31 mouse cellular contexts compared by ENCODE assay signal in genomic region chr3:93813341-93813740, GRCm38 (mm10). TPM values are rescaled to one million over a fixed set of nuclear protein-coding genes. Genes with fewer than 3 reads are reported as not detected.
DNase-seq lines count a peak whose midpoint lies in the region; ATAC-seq and TF ChIP-seq lines count a peak whose summit lies in the region.
"Not testable (repeated sequence)": the region's sequence is repeated elsewhere in the genome, so short reads cannot be mapped to it uniquely, and the experiment has no call there.
"Had no signal": no experiment of that assay in that cellular context is flagged by ENCODE, and none has a peak within 500 bp of the region (broad histone marks: within the 10 kb centered on the region; RNA-seq: fewer than 3 reads in every experiment).

No protein-coding gene starts in this region.

- H3K79me2 ChIP-seq in CH12.LX (replicated peaks; ENCODE audit: control insufficient read depth, extremely low read depth, insufficient read depth, poor library complexity, severe bottlenecking); MEL (ENCODE audit: control insufficient read depth, insufficient read depth, low read length, poor library complexity): not testable (repeated sequence)

- H3K27ac ChIP-seq in CH12.LX (ENCODE audit: insufficient read depth, low read depth); MEL (ENCODE audit: control insufficient read depth, low read depth, low read length); hindbrain, embryonic 13.5 days; intestine, embryonic 16.5 days (ENCODE audit: low read length); kidney, postnatal 0 days; midbrain, embryonic 16.5 days (ENCODE audit: low read length): not testable (repeated sequence)

- TF ChIP-seq EP300 in CH12.LX (IDR thresholded peaks at IDR 0.05; ENCODE audit: low read length); MEL (IDR thresholded peaks at IDR 0.05; ENCODE audit: low read depth in 1 of 2, low read length in 2 of 2): not testable (repeated sequence)

- H3K27me3 ChIP-seq in CH12.LX (replicated peaks); MEL (ENCODE audit: control insufficient read depth in 1 of 2, insufficient read depth in 2 of 2, low read length in 2 of 2); hindbrain, embryonic 13.5 days; intestine, embryonic 16.5 days (replicated peaks; ENCODE audit: control insufficient read depth, insufficient read depth, low read length); kidney, postnatal 0 days (ENCODE audit: insufficient read depth, low read length); midbrain, embryonic 16.5 days (ENCODE audit: control insufficient read depth, insufficient read depth, low read depth, low read length): not testable (repeated sequence)

- not testable (repeated sequence) for H3K36me3 ChIP-seq in CH12.LX (replicated peaks in 1 of 2; ENCODE audit: control insufficient read depth in 1 of 2, insufficient read depth in 1 of 2, low read length in 1 of 2); MEL (ENCODE audit: control insufficient read depth in 1 of 2, insufficient read depth in 2 of 2, low read length in 2 of 2); hindbrain, embryonic 13.5 days; intestine, embryonic 16.5 days (ENCODE audit: control insufficient read depth, insufficient read depth, low read length); kidney, postnatal 0 days (ENCODE audit: insufficient read depth, low read length); midbrain, embryonic 16.5 days (ENCODE audit: control insufficient read depth, insufficient read depth, low read length)

- not testable (repeated sequence) for H3K9ac ChIP-seq in CH12.LX (ENCODE audit: insufficient read depth, low read depth); MEL (ENCODE audit: control insufficient read depth, low read depth, low read length, poor library complexity, severe bottlenecking); hindbrain, embryonic 13.5 days; intestine, embryonic 16.5 days (ENCODE audit: low read depth, low read length); kidney, postnatal 0 days (ENCODE audit: low read depth, low read length); midbrain, embryonic 16.5 days (ENCODE audit: low read depth, low read length)

- H3K4me1 ChIP-seq in CH12.LX (ENCODE audit: control insufficient read depth in 1 of 2, insufficient read depth in 2 of 2); MEL (ENCODE audit: control insufficient read depth in 1 of 2, insufficient read depth in 2 of 2, low read length in 2 of 2); hindbrain, embryonic 13.5 days (replicated peaks); intestine, embryonic 16.5 days (ENCODE audit: control insufficient read depth, insufficient read depth, low read length); kidney, postnatal 0 days (replicated peaks; ENCODE audit: insufficient read depth, low read length); midbrain, embryonic 16.5 days (ENCODE audit: control insufficient read depth, insufficient read depth, low read length): not testable (repeated sequence)

- H3K4me2 ChIP-seq in CH12.LX (ENCODE audit: insufficient read depth, low read depth, poor library complexity, severe bottlenecking); hindbrain, embryonic 13.5 days; intestine, embryonic 16.5 days (ENCODE audit: low read depth, low read length); kidney, postnatal 0 days (ENCODE audit: low read length); midbrain, embryonic 16.5 days (ENCODE audit: low read length): not testable (repeated sequence)

- not testable (repeated sequence) for TF ChIP-seq POLR2A in CH12.LX (IDR thresholded peaks at IDR 0.05; ENCODE audit: low read depth, low read length); MEL (IDR thresholded peaks at IDR 0.05; ENCODE audit: control insufficient read depth in 1 of 2, insufficient read depth in 1 of 2, low read depth in 1 of 2, low read length in 2 of 2, poor library complexity in 1 of 2)

- dilution Hi-C loops in CH12.LX (cut with MboI; ENCODE audit: extremely low pct_ligation_motif_present, extremely low pct_unique_long_range_greater_than_20kb, low sequenced_read_pairs) = not testable (repeated sequence)

- in situ Hi-C loops in CH12.LX (cut with MboI; ENCODE audit: low pct_ligation_motif_present, low pct_unique_long_range_greater_than_20kb, low sequenced_read_pairs) = not testable (repeated sequence)

- TF ChIP-seq CTCF in CH12.LX (conservative IDR thresholded peaks at IDR 0.05 in 1 of 2, IDR thresholded peaks at IDR 0.05 in 1 of 2; ENCODE audit: low read depth in 2 of 2, low read length in 2 of 2) = peak in 1 of 2 experiments; percentile 45; a peak in 2 of 4 replicates
- 0 out of 6 replicates have a peak, but pooled peaks of 1 of the 3 experiments have one; percentile 17 for TF ChIP-seq CTCF in MEL (IDR thresholded peaks at IDR 0.05 in 2 of 3, conservative IDR thresholded peaks at IDR 0.05 in 1 of 3; ENCODE audit: control insufficient read depth in 1 of 3, insufficient read depth in 1 of 3, low read depth in 2 of 3, low read length in 3 of 3, poor library complexity in 1 of 3, severe bottlenecking in 1 of 3)
- peak; percentile 44 for TF ChIP-seq CTCF in kidney, postnatal 0 days (IDR thresholded peaks at IDR 0.05; ENCODE audit: low read depth)

- TF ChIP-seq RAD21 in CH12.LX (IDR thresholded peaks at IDR 0.05; ENCODE audit: low read depth, low read length) (peak; percentile 37), MEL (IDR thresholded peaks at IDR 0.05; ENCODE audit: low read depth, low read length) (peak; percentile 10)

- DNase-seq in CH12.LX (ENCODE audit: extremely low read depth) = peak; percentile 5
- not testable (repeated sequence) for DNase-seq in MEL (ENCODE audit: low read depth, low spot score)
- peak; percentile 58 for DNase-seq in ZHBTc4 (ENCODE audit: low read depth, low spot score)
- peak; percentile 0 for DNase-seq in embryo, embryonic 10.5 days (ENCODE audit: low spot score)
- DNase-seq in kidney, postnatal 0 days (ENCODE audit: low spot score) = peak; percentile 1

- not testable (repeated sequence) for H3K4me3 ChIP-seq in CH12.LX (replicated peaks in 1 of 3; ENCODE audit: low read depth in 2 of 3, low read length in 2 of 3, poor library complexity in 1 of 3); MEL (ENCODE audit: control insufficient read depth in 1 of 2, insufficient read depth in 1 of 2, low read depth in 2 of 2, low read length in 2 of 2); hindbrain, embryonic 13.5 days; intestine, embryonic 16.5 days (ENCODE audit: low read length); kidney, postnatal 0 days (replicated peaks; ENCODE audit: low read depth, low read length); midbrain, embryonic 16.5 days (ENCODE audit: low read depth, low read length)

- not testable (repeated sequence) for H3K9me3 ChIP-seq in CH12.LX (replicated peaks; ENCODE audit: low read length); MEL (replicated peaks; ENCODE audit: insufficient read depth, low read length); hindbrain, embryonic 13.5 days; intestine, embryonic 16.5 days (ENCODE audit: control insufficient read depth, low read length); kidney, postnatal 0 days (replicated peaks; ENCODE audit: low read length); midbrain, embryonic 16.5 days (replicated peaks; ENCODE audit: control insufficient read depth, low read length, poor library complexity, severe bottlenecking)

- 0 out of 2 replicates have a peak, but pooled peaks have one; percentile 61 for ATAC-seq in hindbrain, embryonic 13.5 days (ENCODE audit: low FRiP score)
- ATAC-seq in intestine, embryonic 16.5 days = peak; percentile 38; the same call in 1 of the 2 replicates
- ATAC-seq in kidney, postnatal 0 days (replicated peaks; ENCODE audit: low FRiP score, low read depth) = not testable (repeated sequence)
- ATAC-seq in midbrain, embryonic 16.5 days = 0 out of 2 replicates have a peak, but pooled peaks have one; percentile 39

RNA-seq across cellular contexts. Expression of gene Tdpoz3, which starts 12.5 kb away (rescaled TPM):
- not detected in 2 replicates for total RNA-seq in CH12.LX (2012; rRNA removed)
- not detected in 2 replicates for total RNA-seq in CH12.LX (2014; rRNA removed)
- polyA plus RNA-seq in CH12.LX (2012; ENCODE audit: insufficient read length, low read depth) = not detected in 2 replicates
- total RNA-seq in MEL (2012; rRNA removed) = not detected in 2 replicates
- not detected for polyA plus RNA-seq in MEL (2012; ENCODE audit: insufficient read depth in 1 of 2, insufficient read length in 2 of 2, low read depth in 1 of 2, low replicate concordance in 2 of 2, missing spikeins in 1 of 2)
- polyA plus RNA-seq in hindbrain, embryonic 13.5 days (2015; fragmentation: Nextera tagmentation; extraction: Ambion mirVana) = not detected in 2 replicates
- polyA plus RNA-seq in intestine, embryonic 16.5 days (2015; fragmentation: Nextera tagmentation; extraction: Ambion mirVana) = not detected in 2 replicates
- polyA plus RNA-seq in kidney, postnatal 0 days (2015; fragmentation: Nextera tagmentation; extraction: Ambion mirVana) = not detected in 2 replicates
- not detected in 2 replicates for polyA plus RNA-seq in midbrain, embryonic 16.5 days (2015; fragmentation: Nextera tagmentation; extraction: Ambion mirVana)
- total RNA-seq: adrenal gland, postnatal 14 days; common myeloid progenitor, adult 5-6 weeks; gastrocnemius, adult 8-10 months; gastrocnemius, postnatal 4 days; heart, adult 2 months; heart, postnatal 4 days; left cerebral cortex, postnatal 14 days; megakaryocyte-erythroid progenitor cell, adult 5-6 weeks had no signal
- polyA plus RNA-seq: embryonic facial prominence, embryonic 11.5 days; forebrain, embryonic 13.5 days; heart, adult 2 months; heart, embryonic 12.5 days; heart, postnatal 0 days; hindbrain, embryonic 14.5 days; large intestine, adult 2 months; limb, embryonic 11.5 days; liver, embryonic 14.5 days; lung, adult 2 months; macrophage; midbrain, embryonic 15.5 days; myocyte; neural tube, embryonic 12.5 days; stomach, embryonic 16.5 days; thymus, adult 2 months had no signal

RNA-seq across cellular contexts. Expression of gene Tdpoz4, which starts 17.1 kb away (rescaled TPM):
- total RNA-seq in CH12.LX (2012; rRNA removed) = not detected in 2 replicates
- total RNA-seq in CH12.LX (2014; rRNA removed) = not detected in 2 replicates
- polyA plus RNA-seq in CH12.LX (2012; ENCODE audit: insufficient read length, low read depth) = not detected in 2 replicates
- not detected in 2 replicates for total RNA-seq in MEL (2012; rRNA removed)
- not detected for polyA plus RNA-seq in MEL (2012; ENCODE audit: insufficient read depth in 1 of 2, insufficient read length in 2 of 2, low read depth in 1 of 2, low replicate concordance in 2 of 2, missing spikeins in 1 of 2)
- not detected in 2 replicates for polyA plus RNA-seq in hindbrain, embryonic 13.5 days (2015; fragmentation: Nextera tagmentation; extraction: Ambion mirVana)
- not detected in 2 replicates for polyA plus RNA-seq in intestine, embryonic 16.5 days (2015; fragmentation: Nextera tagmentation; extraction: Ambion mirVana)
- polyA plus RNA-seq in kidney, postnatal 0 days (2015; fragmentation: Nextera tagmentation; extraction: Ambion mirVana) = not detected in 2 replicates
- polyA plus RNA-seq in midbrain, embryonic 16.5 days (2015; fragmentation: Nextera tagmentation; extraction: Ambion mirVana) = not detected in 2 replicates
- total RNA-seq: adrenal gland, postnatal 14 days; common myeloid progenitor, adult 5-6 weeks; gastrocnemius, adult 8-10 months; gastrocnemius, postnatal 4 days; heart, adult 2 months; heart, postnatal 4 days; left cerebral cortex, postnatal 14 days; megakaryocyte-erythroid progenitor cell, adult 5-6 weeks had no signal
- polyA plus RNA-seq: embryonic facial prominence, embryonic 11.5 days; forebrain, embryonic 13.5 days; heart, adult 2 months; heart, embryonic 12.5 days; heart, postnatal 0 days; hindbrain, embryonic 14.5 days; large intestine, adult 2 months; limb, embryonic 11.5 days; liver, embryonic 14.5 days; lung, adult 2 months; macrophage; midbrain, embryonic 15.5 days; myocyte; neural tube, embryonic 12.5 days; stomach, embryonic 16.5 days had no signal

RNA-seq across cellular contexts. Expression of gene Gm5773, which starts 40.5 kb away (rescaled TPM):
- total RNA-seq in CH12.LX (2012; rRNA removed) = not detected in 2 replicates
- not detected in 2 replicates for total RNA-seq in CH12.LX (2014; rRNA removed)
- polyA plus RNA-seq in CH12.LX (2012; ENCODE audit: insufficient read length, low read depth) = not detected in 2 replicates
- total RNA-seq in MEL (2012; rRNA removed) = not detected in 2 replicates
- not detected for polyA plus RNA-seq in MEL (2012; ENCODE audit: insufficient read depth in 1 of 2, insufficient read length in 2 of 2, low read depth in 1 of 2, low replicate concordance in 2 of 2, missing spikeins in 1 of 2)
- not detected in 2 replicates for polyA plus RNA-seq in hindbrain, embryonic 13.5 days (2015; fragmentation: Nextera tagmentation; extraction: Ambion mirVana)
- polyA plus RNA-seq in intestine, embryonic 16.5 days (2015; fragmentation: Nextera tagmentation; extraction: Ambion mirVana) = not detected in 2 replicates
- polyA plus RNA-seq in kidney, postnatal 0 days (2015; fragmentation: Nextera tagmentation; extraction: Ambion mirVana) = not detected in 2 replicates
- not detected in 2 replicates for polyA plus RNA-seq in midbrain, embryonic 16.5 days (2015; fragmentation: Nextera tagmentation; extraction: Ambion mirVana)
- total RNA-seq: adrenal gland, postnatal 14 days; common myeloid progenitor, adult 5-6 weeks; gastrocnemius, adult 8-10 months; gastrocnemius, postnatal 4 days; heart, adult 2 months; heart, postnatal 4 days; left cerebral cortex, postnatal 14 days; megakaryocyte-erythroid progenitor cell, adult 5-6 weeks had no signal
- polyA plus RNA-seq: embryonic facial prominence, embryonic 11.5 days; forebrain, embryonic 13.5 days; heart, adult 2 months; heart, embryonic 12.5 days; heart, postnatal 0 days; hindbrain, embryonic 14.5 days; large intestine, adult 2 months; limb, embryonic 11.5 days; liver, embryonic 14.5 days; lung, adult 2 months; macrophage; midbrain, embryonic 15.5 days; myocyte; neural tube, embryonic 12.5 days; stomach, embryonic 16.5 days; thymus, adult 2 months had no signal
